Mouse (Mus musculus) heart, embryonic 16.5 days (tissue): ENCODE results near the gene Taar5. TPM values are rescaled to one million over a fixed set of nuclear protein-coding genes. Genes with fewer than 3 reads are reported as not detected.

ENCODE experiments used
- ATAC-seq: fragments of 200-750 bp; cut with Nextera tagmentation; replicated peaks from 2 replicates; pipeline ENCODE4 v1.8.0; 2017; ENCODE audit warnings: moderate number of reproducible peaks; ENCODE audit not compliant: insufficient read depth, low FRiP score; ENCODE audit errors: extremely low read depth
- H3K27ac ChIP-seq: fragments of 300-500 bp; sonication (generic); 2 replicates; pipeline ENCODE4 v1.5.1; 2014; ENCODE audit warnings: mild to moderate bottlenecking, low read length, control low read depth, moderate library complexity
- H3K27me3 ChIP-seq: fragments of 300-500 bp; sonication (generic); 2 replicates; pipeline ENCODE4 v1.6.1; 2014; ENCODE audit warnings: low read length, mixed read lengths; ENCODE audit not compliant: control insufficient read depth, insufficient read depth
- H3K36me3 ChIP-seq: fragments of 300-500 bp; sonication (generic); 2 replicates; pipeline ENCODE4 v1.6.1; 2014; ENCODE audit not compliant: control insufficient read depth, insufficient read depth
- H3K4me1 ChIP-seq: fragments of 300-500 bp; sonication (generic); 2 replicates; pipeline ENCODE4 v1.6.1; 2014; ENCODE audit warnings: low read length, mixed read lengths; ENCODE audit not compliant: control insufficient read depth, insufficient read depth
- H3K4me2 ChIP-seq: fragments of 300-500 bp; sonication (generic); 2 replicates; pipeline ENCODE4 v1.6.1; 2014; ENCODE audit warnings: low read depth, mild to moderate bottlenecking, control low read depth, low read length
- H3K4me3 ChIP-seq: fragments of 300-500 bp; sonication (generic); 2 replicates; pipeline ENCODE4 v1.5.1; 2014; ENCODE audit warnings: mild to moderate bottlenecking, control low read depth, low read length
- H3K9ac ChIP-seq: fragments of 300-500 bp; sonication (generic); 2 replicates; pipeline ENCODE4 v1.6.1; 2014; ENCODE audit warnings: low read length, control low read depth
- H3K9me3 ChIP-seq: fragments of 300-500 bp; sonication (generic); replicated peaks from 2 replicates; pipeline ENCODE4 v1.6.1; 2016; ENCODE audit warnings: low read length; ENCODE audit not compliant: control insufficient read depth
- WGBS: fragments of 180-500 bp; shearing (Covaris S2); extraction: QIAGEN DNeasy Blood & Tissue Kit; methylation state at CpG from one replicate; pipeline ENCODE4 v1.1.7; 2014; 5-methylcytosine and 5-hydroxymethylcytosine counted together
- polyA plus RNA-seq: library from polyadenylated mRNA; unstranded; fragments of >200 nt; fragmentation: Nextera tagmentation; extraction: Ambion mirVana; gene quantifications from 2 replicates; pipeline ENCODE4 v1.2.1, GENCODE M21; 2015

The Taar5 gene
- not detected in 2 replicates for polyA plus RNA-seq

DNA sequence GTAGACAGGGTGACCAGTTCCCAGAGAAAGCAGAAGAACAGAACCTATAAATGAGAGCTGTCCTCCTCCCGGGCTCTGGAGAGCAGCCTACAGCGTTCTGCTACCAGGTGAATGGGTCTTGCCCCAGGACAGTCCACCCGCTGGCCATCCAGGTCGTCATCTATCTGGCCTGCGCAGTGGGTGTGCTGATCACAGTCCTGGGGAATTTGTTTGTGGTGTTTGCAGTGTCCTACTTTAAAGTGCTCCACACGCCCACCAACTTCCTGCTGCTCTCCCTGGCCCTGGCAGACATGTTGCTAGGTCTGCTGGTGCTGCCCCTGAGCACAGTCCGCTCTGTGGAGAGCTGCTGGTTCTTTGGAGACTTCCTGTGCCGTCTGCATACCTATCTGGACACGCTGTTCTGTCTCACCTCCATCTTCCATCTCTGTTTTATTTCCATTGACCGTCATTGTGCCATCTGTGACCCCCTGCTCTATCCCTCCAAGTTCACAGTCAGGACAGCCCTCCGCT, at the start of gene Taar5:
Gene Taar5 (plus strand): TSS at position 51 of the 510 bp plus-strand sequence.
- no peak within 1 kb of the TSS for H3K4me3 ChIP-seq
- WGBS, result 84% methylated on average over 11 of the region's 11 CpGs
- no peak for ATAC-seq

DNA sequence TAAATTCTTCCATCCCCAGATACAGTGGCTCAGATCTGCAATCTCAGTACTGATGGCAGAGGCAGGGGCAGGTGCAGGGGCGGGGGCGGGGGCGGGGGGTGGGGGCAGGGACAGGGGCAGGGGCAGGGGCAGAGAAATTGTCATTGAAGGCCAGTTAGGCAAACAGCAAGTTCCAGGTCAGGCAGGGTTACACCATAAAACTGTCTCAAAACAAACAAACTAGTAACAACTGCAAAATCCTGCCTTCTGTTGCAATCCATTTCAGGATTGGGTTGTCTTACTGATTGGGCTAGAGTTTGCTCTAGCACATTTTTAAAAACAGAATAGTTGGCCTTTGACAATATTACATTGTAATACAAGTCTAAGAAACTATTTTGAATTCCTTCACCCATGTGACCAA, 48.0 kb upstream of the Taar5 start:
- Histone ChIP-seq H3K36me3 (no peaks in the 10 kb centered on the region), H3K27ac (no peak overlapping the region), H3K9me3 (no peaks in the 10 kb centered on the region), H3K9ac (no peak overlapping the region), H3K4me3 (no peak overlapping the region), H3K27me3 (no peaks in the 10 kb centered on the region), H3K4me1 (no peaks in the 10 kb centered on the region), H3K4me2 (no peak overlapping the region)
- WGBS, result 76% methylated on average over 3 of the region's 3 CpGs
- ATAC-seq, result no peak

More for the DNA sequence above, at the start of gene Taar5:
- Histone ChIP-seq H3K27ac (no peak within 1 kb of the TSS), H3K36me3 (no peaks in the 10 kb centered on the region), H3K4me2 (no peak within 1 kb of the TSS), H3K9ac (no peak within 1 kb of the TSS), H3K4me1 (no peaks in the 10 kb centered on the region), H3K9me3 (no peaks in the 10 kb centered on the region), H3K27me3 (no peaks in the 10 kb centered on the region)

DNA sequence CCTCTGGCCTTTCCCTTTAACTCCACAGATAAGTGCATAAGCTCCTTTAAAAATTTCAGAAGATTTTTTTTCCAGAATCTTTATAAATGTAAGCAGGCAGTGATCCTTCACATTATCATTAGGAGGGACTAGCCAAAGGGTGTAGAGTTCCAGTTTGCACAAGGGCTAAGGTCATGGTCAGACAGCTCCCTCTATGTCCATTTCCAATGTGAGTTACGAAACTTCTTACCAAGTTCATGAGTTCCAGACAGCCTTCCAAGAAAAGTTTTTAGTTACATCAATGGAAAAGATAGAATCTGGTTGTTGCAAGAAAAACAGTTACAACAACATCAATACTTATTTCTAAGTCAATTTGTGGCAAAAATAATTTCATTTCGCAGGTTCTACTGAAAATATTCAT, 46.6 kb upstream of the Taar5 start:
- Histone ChIP-seq H3K9ac (no peak overlapping the region), H3K27ac (no peak overlapping the region), H3K4me2 (no peak overlapping the region), H3K36me3 (no peaks in the 10 kb centered on the region), H3K4me3 (no peak overlapping the region), H3K4me1 (no peaks in the 10 kb centered on the region), H3K27me3 (no peaks in the 10 kb centered on the region), H3K9me3 (no peaks in the 10 kb centered on the region)
- ATAC-seq, result no peak
- 72% methylated on average over 2 of the region's 2 CpGs for WGBS

DNA sequence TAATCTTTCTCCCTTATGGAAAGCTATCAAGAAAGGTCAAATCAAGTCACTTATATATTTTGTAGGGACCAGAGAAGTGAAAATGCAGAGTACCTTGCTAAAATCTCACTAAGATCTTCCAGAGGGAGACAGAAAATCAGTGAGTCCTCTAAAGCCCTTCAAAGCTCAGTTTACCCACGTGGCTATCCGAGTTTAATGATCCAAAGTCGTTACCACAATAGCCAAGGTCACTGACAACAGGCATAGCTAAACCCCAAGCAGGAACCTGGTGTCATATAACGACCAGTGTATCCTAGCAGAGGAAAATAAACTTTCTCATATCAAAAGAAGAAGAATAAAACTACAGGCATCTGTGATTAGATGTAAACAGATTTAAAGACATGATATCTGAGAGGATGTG, 32.9 kb upstream of the Taar5 start:
- no peaks in the 10 kb centered on the region for H3K27me3 ChIP-seq
- H3K36me3 ChIP-seq, result no peaks in the 10 kb centered on the region
- H3K4me3 ChIP-seq, result no peak overlapping the region
- no peak for ATAC-seq
- H3K27ac ChIP-seq, result no peak overlapping the region
- H3K4me1 ChIP-seq, result no peaks in the 10 kb centered on the region
- no peaks in the 10 kb centered on the region for H3K9me3 ChIP-seq
- no peak overlapping the region for H3K9ac ChIP-seq
- no peak overlapping the region for H3K4me2 ChIP-seq
- 44% methylated on average over 4 of the region's 4 CpGs for WGBS

DNA sequence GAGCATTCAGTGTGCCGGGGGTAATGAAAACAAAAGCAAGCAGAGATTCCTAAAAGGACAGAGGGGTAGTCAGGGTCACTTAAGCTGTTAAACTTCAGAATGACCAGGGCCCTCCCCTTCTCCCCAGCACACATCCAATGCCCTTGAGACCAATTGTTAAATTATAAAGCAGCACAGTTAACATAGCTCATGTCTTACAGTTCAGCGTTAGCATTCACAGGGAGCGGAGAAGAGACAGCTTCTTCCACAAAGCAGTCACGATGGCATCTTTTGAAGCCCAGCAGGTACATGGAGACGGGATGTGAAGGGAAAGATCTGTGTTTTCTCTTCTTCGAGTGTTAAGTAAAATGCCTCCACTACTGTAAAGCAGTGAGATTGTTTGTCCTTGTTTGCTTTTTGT, 32.2 kb upstream of the Taar5 start, which contains the start of gene Taar2:
Gene Taar2 (plus strand): TSS at position 261 of the 400 bp plus-strand sequence.
- Histone ChIP-seq H3K4me1 (no peaks in the 10 kb centered on the region), H3K27ac (no peak within 1 kb of the TSS), H3K4me3 (no peak within 1 kb of the TSS), H3K4me2 (no peak within 1 kb of the TSS), H3K9ac (no peak within 1 kb of the TSS), H3K9me3 (no peaks in the 10 kb centered on the region), H3K36me3 (no peaks in the 10 kb centered on the region), H3K27me3 (no peaks in the 10 kb centered on the region)
- ATAC-seq, result no peak
- WGBS, result 68% methylated on average over 6 of the region's 6 CpGs

DNA sequence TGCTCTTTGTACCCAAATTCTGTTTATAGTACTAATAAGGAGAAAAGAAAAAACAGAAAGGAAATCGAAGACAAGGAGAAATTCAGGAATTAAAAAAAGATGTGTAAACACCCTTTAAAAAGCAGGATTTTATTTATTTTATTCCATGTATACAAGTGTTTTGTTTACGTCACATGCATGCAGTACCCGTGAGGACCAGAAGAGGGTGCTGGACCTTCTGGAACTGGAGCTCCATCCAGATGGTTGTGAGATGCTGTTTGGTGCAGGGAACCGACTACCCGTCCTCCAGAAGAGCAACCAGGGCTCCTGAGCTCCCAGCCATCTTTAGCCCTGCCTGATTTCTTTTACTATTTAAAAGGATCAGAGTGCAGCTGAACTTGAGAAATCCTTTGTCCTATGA, 28.0 kb upstream of the Taar5 start:
- no peak overlapping the region for H3K4me3 ChIP-seq
- ATAC-seq, result no peak
- no peak overlapping the region for H3K4me2 ChIP-seq
- H3K9ac ChIP-seq, result no peak overlapping the region
- no peaks in the 10 kb centered on the region for H3K9me3 ChIP-seq
- H3K27ac ChIP-seq, result no peak overlapping the region
- no peaks in the 10 kb centered on the region for H3K4me1 ChIP-seq
- no peaks in the 10 kb centered on the region for H3K36me3 ChIP-seq
- no peaks in the 10 kb centered on the region for H3K27me3 ChIP-seq
- 77% methylated on average over 5 of the region's 5 CpGs for WGBS

DNA sequence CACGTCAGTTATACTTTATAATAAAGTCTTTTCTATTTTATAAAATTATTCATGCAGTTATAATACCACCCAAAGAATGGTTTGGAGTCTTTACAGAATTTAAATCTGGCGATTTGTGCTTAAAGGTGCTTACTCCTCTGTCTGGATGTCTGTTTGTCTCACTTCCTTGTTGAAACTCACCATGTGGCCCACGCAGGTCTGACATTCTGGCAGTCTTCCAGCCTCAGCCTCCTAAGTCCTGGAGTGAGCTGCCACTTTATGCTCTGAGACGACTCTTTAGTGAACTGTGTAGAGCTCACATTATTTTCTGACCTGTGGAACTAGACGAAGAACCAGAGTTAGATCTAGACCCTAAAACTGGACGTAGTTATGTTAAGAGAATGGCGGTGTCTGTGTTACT, 22.5 kb upstream of the Taar5 start:
- no peaks in the 10 kb centered on the region for H3K36me3 ChIP-seq
- H3K4me1 ChIP-seq, result no peaks in the 10 kb centered on the region
- H3K9ac ChIP-seq, result no peak overlapping the region
- H3K9me3 ChIP-seq, result no peaks in the 10 kb centered on the region
- no peak overlapping the region for H3K27ac ChIP-seq
- no peaks in the 10 kb centered on the region for H3K27me3 ChIP-seq
- H3K4me3 ChIP-seq, result no peak overlapping the region
- ATAC-seq, result no peak
- 38% methylated on average over 7 of the region's 7 CpGs for WGBS
- H3K4me2 ChIP-seq, result no peak overlapping the region

DNA sequence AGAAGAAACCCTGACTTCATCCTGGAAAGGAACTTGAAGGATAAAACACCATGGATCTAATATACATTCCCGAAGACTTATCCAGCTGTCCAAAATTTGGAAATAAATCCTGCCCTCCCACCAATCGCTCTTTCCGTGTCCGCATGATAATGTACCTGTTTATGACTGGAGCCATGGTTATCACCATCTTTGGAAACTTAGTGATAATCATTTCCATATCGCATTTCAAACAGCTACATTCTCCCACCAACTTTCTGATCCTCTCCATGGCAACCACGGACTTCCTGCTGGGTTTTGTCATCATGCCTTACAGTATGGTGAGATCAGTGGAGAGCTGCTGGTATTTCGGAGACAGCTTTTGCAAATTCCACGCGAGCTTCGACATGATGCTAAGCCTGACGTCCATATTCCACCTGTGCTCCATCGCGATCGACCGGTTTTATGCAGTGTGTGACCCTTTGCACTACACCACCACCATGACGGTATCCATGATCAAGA, 20.9 kb upstream of the Taar5 start, which contains the start of gene Taar3:
Gene Taar3 (plus strand): TSS at position 51 of the 498 bp plus-strand sequence.
- no peak within 1 kb of the TSS for H3K9ac ChIP-seq
- no peak within 1 kb of the TSS for H3K27ac ChIP-seq
- H3K4me3 ChIP-seq, result no peak within 1 kb of the TSS
- 79% methylated on average over 16 of the region's 16 CpGs for WGBS
- no peak for ATAC-seq
- no peaks in the 10 kb centered on the region for H3K36me3 ChIP-seq
- H3K27me3 ChIP-seq, result no peaks in the 10 kb centered on the region
- H3K4me1 ChIP-seq, result no peaks in the 10 kb centered on the region
- no peaks in the 10 kb centered on the region for H3K9me3 ChIP-seq
- no peak within 1 kb of the TSS for H3K4me2 ChIP-seq

DNA sequence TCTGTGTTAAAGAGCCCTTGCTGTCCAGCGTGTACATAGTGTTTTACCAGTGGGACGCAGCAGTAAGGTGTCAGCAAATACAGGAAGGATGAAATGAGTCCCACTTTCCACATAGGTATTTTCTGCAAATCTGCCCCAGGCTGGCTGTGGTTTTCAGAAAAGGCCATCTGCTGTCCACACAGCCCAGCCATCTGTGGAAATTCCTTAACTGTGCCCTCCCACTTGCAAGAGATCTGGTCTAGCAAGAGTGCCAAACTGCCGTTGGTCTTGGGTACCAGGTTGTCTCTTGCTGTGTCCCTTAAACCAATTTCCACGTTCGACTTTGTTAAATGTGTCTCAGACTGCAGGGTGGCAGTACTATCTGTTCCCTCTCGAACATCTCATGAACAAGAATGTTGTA, 18.8 kb upstream of the Taar5 start:
- no peak for ATAC-seq
- Histone ChIP-seq H3K4me2 (no peak overlapping the region), H3K9me3 (no peaks in the 10 kb centered on the region), H3K27me3 (no peaks in the 10 kb centered on the region), H3K4me3 (no peak overlapping the region), H3K36me3 (no peaks in the 10 kb centered on the region), H3K4me1 (no peaks in the 10 kb centered on the region), H3K27ac (no peak overlapping the region), H3K9ac (no peak overlapping the region)
- WGBS, result 76% methylated on average over 6 of the region's 6 CpGs
